Mouse (Mus musculus): ENCODE measurements around the gene Sectm1a.

DNA sequence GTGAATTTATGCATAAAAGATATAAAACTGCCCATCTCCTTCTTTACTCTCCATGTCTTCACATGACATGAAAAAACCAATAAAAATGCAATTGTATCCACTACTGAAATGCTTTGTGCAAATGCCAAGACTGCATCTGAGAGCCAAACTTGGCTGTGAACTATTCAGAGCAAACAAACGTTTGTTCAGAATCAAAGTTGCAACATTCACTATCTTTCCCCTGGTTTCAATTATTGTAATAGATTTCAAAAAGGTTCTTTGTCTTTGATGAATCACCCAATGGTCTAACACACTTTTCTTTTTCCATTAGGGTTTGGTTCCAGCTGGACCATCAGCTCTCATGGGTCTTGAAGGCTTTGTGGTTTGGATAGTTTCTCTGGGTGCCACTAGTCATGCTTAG, 48.6 kb upstream of the Sectm1a start:
- TF ChIP-seq CTCF (IDR thresholded peaks at IDR 0.05; ENCODE audit: low read depth, low read length), result no peak
- TF ChIP-seq POLR2A (IDR thresholded peaks at IDR 0.05; ENCODE audit: extremely low read depth, insufficient read depth, low read length), result no peak
